Comparison of ENCODE assay signal across 32 mouse cellular contexts in the genomic region with DNA sequence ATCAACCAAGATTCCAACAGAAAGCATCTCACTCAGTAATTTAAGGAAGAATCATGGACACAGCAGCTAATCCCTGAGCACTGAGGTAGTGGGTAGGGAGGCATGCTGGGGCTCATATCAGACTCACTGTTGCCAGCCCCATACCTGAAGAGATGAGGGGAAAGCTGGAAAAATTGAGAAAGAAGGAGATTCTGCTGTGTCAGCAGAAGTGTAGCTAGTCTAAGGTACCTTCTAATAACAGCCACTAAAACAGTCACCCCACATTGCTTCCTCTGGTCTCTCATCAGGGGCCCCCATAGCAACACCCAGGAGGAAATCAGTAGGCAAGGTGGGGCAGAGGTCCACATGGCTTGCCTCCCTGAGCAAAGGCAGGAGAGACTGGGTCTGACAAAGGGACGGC.
"Had no signal": no experiment of that assay in that cellular context is flagged by ENCODE, and none has a peak within 500 bp of the region (broad histone marks: within the 10 kb centered on the region; RNA-seq: fewer than 3 reads in every experiment).

No protein-coding gene starts in this region.

- H3K9me3 ChIP-seq: limb, embryonic 10.5 days; limb, embryonic 12.5 days; limb, embryonic 13.5 days; limb, embryonic 15.5 days; liver, embryonic 12.5 days; liver, embryonic 13.5 days; liver, embryonic 15.5 days; lung, embryonic 15.5 days; megakaryocyte, embryonic 14.5 days; midbrain, embryonic 10.5 days; midbrain, embryonic 12.5 days; midbrain, embryonic 13.5 days; midbrain, embryonic 15.5 days; neural tube, embryonic 12.5 days had no signal

- H3K9ac ChIP-seq: limb, embryonic 12.5 days; limb, embryonic 13.5 days; limb, embryonic 15.5 days; liver, embryonic 12.5 days; liver, embryonic 13.5 days; liver, embryonic 14.5 days; liver, embryonic 15.5 days; liver, postnatal 0 days; lung, embryonic 14.5 days; lung, embryonic 15.5 days; midbrain, embryonic 12.5 days; midbrain, embryonic 13.5 days; midbrain, embryonic 15.5 days; neural tube, embryonic 12.5 days had no signal

- H3K4me3 ChIP-seq: limb, embryonic 10.5 days; limb, embryonic 12.5 days; limb, embryonic 13.5 days; limb, embryonic 15.5 days; liver, embryonic 12.5 days; liver, embryonic 13.5 days; liver, embryonic 15.5 days; lung, embryonic 15.5 days; megakaryocyte, embryonic 14.5 days; midbrain, embryonic 10.5 days; midbrain, embryonic 12.5 days; midbrain, embryonic 13.5 days; midbrain, embryonic 15.5 days; myocyte; neural tube, embryonic 12.5 days had no signal

- H3K4me1 ChIP-seq: limb, embryonic 10.5 days; limb, embryonic 12.5 days; limb, embryonic 13.5 days; limb, embryonic 15.5 days; liver, embryonic 12.5 days; liver, embryonic 13.5 days; liver, embryonic 15.5 days; lung, embryonic 15.5 days; megakaryocyte, embryonic 14.5 days; midbrain, embryonic 10.5 days; midbrain, embryonic 12.5 days; midbrain, embryonic 13.5 days; midbrain, embryonic 15.5 days; neural tube, embryonic 12.5 days had no signal

- H3K27ac ChIP-seq: limb, embryonic 10.5 days; limb, embryonic 12.5 days; limb, embryonic 13.5 days; limb, embryonic 15.5 days; liver, embryonic 12.5 days; liver, embryonic 13.5 days; liver, embryonic 14.5 days; liver, embryonic 15.5 days; lung, embryonic 15.5 days; macrophage; midbrain, embryonic 10.5 days; midbrain, embryonic 12.5 days; midbrain, embryonic 13.5 days; midbrain, embryonic 15.5 days; neural tube, embryonic 12.5 days had no signal

- H3K4me2 ChIP-seq: limb, embryonic 12.5 days; limb, embryonic 13.5 days; limb, embryonic 15.5 days; liver, embryonic 11.5 days; liver, embryonic 12.5 days; liver, embryonic 13.5 days; liver, embryonic 15.5 days; lung, embryonic 14.5 days; lung, embryonic 15.5 days; midbrain, embryonic 11.5 days; midbrain, embryonic 12.5 days; midbrain, embryonic 13.5 days; midbrain, embryonic 15.5 days; neural tube, embryonic 12.5 days had no signal

- H3K27me3 ChIP-seq: limb, embryonic 12.5 days; limb, embryonic 13.5 days; limb, embryonic 15.5 days; liver, embryonic 12.5 days; liver, embryonic 13.5 days; liver, embryonic 15.5 days; lung, embryonic 15.5 days; midbrain, embryonic 12.5 days; midbrain, embryonic 13.5 days; midbrain, embryonic 15.5 days; neural tube, embryonic 12.5 days had no signal

- H3K36me3 ChIP-seq: limb, embryonic 10.5 days; limb, embryonic 12.5 days; limb, embryonic 13.5 days; limb, embryonic 15.5 days; liver, embryonic 12.5 days; liver, embryonic 13.5 days; liver, embryonic 15.5 days; lung, embryonic 15.5 days; midbrain, embryonic 10.5 days; midbrain, embryonic 12.5 days; midbrain, embryonic 13.5 days; midbrain, embryonic 15.5 days; neural tube, embryonic 12.5 days had no signal

- DNase-seq: left cerebral cortex, postnatal 4 days; liver; liver, embryonic 13.5 days; liver, postnatal 0 days; lung, adult 18-20 months; lung, adult 2 months; lung, embryonic 14.5 days; lung, postnatal 10 days; lung, postnatal 14 days; lung, postnatal 36 days; lung, postnatal 4 days; midbrain, embryonic 14.5 days had no signal

- ATAC-seq: liver, embryonic 12.5 days; liver, postnatal 0 days; lung, postnatal 0 days; midbrain, embryonic 13.5 days; midbrain, embryonic 15.5 days; midbrain, embryonic 16.5 days had no signal
